Mouse (Mus musculus) heart, postnatal 4 days (tissue): Measurements from ENCODE around the gene Sfrp4. TPM values are rescaled to one million over a fixed set of nuclear protein-coding genes. Genes with fewer than 3 reads are reported as not detected.

Source experiments
- DNase-seq: peaks from one replicate; pipeline ENCODE4 v3.0.0; 2021
- total RNA-seq, 2 experiments: library from RNA; stranded (reverse); gene quantifications; 2 replicates each; pipeline ENCODE4 v1.2.3; 2021

Gene Sfrp4
- total RNA-seq, 2 experiments from 2014 or later: 0.16 TPM; not detected in 1

DNA sequence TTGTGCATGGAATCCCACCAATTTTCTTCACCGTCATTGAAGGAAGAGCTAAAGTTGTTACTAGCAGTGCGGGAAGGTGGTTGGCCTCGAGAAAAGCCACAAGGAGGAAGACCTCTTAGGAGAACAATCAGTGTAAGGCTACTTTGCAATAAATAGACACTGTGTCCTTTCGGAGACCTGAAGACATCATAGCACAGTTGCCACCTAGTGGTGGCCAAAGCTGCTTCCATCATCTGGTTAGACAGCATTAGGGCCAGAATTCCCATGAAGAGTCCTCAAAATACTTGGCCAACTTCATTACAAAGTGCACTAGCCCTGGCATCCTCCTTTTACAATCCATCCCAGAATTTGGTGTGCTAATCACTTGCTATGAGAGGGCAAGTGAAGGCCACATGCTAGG is 13.2 kb downstream of the Sfrp4 start:
- peak; percentile 10 for DNase-seq

DNA sequence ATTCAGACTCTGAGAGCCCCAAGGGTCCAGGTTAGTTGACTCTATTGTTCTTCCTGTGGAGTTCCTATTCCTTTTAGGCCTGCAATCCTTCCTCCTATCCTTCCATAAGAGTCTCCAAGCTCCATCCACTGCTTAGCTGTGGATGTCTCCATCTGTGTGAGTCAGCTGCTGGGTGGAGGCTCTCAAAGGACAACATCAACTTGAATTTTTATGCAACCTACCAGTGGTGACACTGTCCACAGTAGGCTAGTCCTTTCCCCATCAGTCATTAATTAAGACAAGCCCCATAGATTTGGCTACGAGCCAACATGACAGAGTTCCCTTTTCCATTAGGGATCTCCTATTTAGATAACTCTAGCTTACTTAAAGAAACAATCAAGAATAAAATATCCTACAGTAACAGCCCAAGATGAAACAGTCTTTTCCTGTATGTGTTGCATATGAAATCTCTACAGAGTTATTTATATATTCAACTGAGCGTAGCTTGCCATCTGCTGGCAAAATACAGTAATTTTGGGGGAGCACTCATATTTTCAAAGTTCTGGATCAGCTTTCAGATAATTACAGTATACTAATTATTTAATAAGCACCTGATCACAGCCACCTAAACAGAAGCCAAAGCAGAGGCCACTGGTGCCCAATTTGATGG is 17.4 kb downstream of the Sfrp4 start:
- DNase-seq: no peak

DNA sequence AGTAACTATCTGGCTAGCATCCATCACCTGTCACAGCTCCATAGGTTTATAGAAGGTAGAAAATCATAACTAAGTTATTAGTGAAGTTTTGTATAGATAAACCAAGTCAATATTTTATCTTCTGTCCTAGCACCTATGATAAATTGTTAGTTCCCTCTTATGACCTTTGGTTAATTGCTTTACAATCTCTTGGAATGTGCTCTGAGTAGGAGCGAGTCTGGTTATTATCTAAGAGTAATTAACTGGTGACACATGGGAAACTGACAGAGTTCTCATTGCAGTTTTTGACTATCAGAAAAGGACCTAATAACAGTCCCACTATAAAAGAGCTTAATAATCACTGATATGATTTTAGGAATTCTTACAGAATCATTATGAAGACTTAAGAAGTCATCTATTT is 20.6 kb downstream of the Sfrp4 start:
- DNase-seq: no peak

DNA sequence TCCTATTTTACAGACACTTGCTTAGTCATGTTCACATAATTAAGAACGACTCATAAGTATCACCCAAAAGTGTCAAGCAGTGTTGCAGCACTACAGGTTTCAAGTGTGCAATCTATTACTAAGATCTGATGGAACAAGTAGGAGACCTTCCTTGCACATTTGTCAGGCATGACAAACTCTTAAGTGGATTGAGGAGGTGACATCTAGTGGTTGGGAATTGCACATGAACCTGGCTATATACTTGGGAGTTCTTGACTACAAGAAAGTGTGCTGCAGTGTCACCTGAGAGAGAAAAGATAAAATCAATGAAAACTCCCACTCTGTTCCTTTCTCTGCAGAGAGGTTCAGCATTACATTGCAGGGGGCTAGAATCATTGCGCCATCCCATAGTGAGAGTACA is 21.3 kb downstream of the Sfrp4 start:
- no peak for DNase-seq

DNA sequence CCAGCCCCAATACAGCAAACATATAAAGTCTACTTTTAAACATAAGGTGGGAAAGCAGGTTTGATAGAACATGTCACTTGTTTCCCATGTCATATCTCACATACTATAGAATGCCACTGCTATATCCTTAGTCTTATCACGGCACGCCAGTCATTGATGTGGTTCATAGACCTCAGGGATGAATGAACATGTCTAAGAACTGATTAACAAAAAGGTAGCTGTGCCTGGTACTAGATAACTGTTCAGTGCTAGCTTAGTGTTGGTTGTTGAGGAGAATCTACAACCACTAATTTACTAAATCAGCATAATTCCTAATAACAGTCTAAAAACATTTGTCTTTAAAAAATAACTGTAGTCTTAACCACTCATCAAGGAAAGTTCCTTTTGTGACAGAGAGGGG is 26.9 kb downstream of the Sfrp4 start:
- DNase-seq: no peak

DNA sequence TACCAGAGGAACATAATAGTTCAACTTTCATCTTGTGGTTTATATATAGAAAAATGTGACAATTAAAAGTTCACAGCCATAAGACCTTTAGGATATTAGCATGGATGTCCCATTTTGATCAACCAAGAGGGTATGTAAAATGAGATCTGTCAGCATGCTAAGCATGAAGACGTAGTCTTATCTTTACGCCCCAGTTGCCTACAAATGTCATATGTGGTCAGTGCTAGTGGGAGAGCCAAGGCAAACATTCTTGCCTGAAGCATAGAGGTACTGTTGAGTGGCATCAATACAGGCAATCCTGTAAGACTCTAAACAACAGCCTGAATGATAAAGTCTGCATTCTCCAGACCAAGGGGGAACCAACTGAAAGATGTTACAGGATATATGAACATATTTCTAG is 29.5 kb downstream of the Sfrp4 start:
- DNase-seq: no peak

DNA sequence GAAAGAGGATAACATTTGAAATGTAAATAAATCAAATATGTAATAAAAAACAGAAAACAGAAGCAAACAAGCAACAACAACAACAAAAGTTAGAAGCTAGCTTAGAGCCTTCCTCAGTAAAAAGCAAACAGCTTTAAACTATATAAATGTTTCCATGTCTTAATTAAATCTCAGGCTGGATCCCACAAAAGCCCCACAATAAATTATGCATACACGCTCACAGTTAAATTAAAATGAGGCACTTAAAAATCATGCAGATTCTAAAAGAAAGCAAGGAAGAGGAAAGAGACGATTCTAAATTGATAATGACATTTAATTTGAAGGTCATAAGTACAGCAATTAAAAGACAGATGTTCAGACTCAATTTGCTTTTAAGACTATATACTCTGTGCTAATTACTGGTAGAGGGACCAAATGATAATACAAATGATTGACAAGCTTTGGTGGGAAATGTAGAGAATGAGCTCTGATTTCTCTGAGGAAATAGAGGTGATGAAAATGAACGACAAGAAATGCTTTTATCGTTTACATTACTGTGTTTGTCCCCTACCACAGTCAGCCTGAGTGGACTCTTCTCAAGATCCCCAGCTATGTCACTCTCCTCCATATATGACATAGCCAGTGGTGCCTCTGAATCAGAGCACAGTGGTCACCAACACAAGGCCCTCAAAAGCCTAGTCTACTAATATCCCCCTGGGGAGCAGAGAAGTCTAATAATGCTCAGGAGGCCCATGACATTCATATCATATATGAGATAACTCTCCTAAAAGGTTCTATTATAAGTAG is 45.6 kb downstream of the Sfrp4 start:
- DNase-seq: no peak

DNA sequence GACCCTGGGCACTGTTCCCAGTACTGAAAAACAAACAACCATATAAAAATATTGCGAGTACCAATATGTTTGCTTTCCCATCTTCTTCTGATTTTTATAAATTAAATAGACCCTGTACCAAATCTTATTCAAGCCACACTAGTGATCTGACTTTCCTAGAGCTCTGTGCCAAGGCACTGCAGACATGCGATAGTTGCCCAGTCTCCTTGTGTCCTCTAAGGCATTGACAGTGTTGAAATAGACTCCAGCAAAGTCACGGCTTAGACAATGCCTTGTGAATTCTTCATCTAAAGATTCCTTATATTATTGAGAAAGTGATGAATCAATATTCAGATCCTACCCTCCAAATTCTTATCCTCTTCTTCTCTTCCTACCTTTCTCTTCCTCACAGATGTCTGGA is 51.1 kb downstream of the Sfrp4 start:
- DNase-seq: no peak

DNA sequence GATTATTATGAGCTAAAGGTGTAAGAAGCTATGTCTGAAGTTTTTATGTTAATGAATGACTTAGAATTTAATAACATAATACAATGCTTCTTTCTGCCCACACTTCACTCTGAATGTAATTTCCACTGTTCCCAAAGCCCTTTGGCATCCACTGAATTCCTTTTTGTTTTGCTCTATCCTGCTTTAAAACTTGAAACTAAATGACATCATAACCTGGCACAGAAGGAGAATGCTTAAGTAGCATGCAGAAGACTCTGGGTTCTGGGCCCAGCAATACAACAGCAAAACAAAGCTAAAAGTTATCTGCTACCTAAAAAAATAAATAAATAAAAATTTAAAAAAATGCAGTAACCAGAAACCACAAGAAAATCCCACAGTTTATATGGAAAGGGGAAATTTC is 51.7 kb downstream of the Sfrp4 start:
- no peak for DNase-seq

Other genes with a start within 250 kb of the Sfrp4 start
- gene Stard3nl, start 227.3 kb upstream of the Sfrp4 start, total RNA-seq: 10 to 100 TPM; 27.7 to 29.6 TPM
- 10 to 100 TPM; 11.3 to 12.5 TPM for gene Epdr1, start 3.2 kb upstream of the Sfrp4 start, total RNA-seq
- under 1 TPM; 0.18 to 0.24 TPM for gene Nme8, start 74.7 kb downstream of the Sfrp4 start, total RNA-seq
- gene Gpr141, start 201.2 kb downstream of the Sfrp4 start, total RNA-seq: under 1 TPM; 0.14 to 0.17 TPM